Mouse (Mus musculus) gastrocnemius, adult 8-10 months (tissue): Measurements from ENCODE around the gene Rab21. TPM values are rescaled to one million over a fixed set of nuclear protein-coding genes. Genes with fewer than 3 reads are reported as not detected.
"Not testable (repeated sequence)": the region's sequence is repeated elsewhere in the genome, so short reads cannot be mapped to it uniquely, and the experiment has no call there.

ENCODE experiments used
- DNase-seq, 2 experiments: peaks; one replicate each; pipeline ENCODE4 v3.0.0; 2022; ENCODE audit warnings: low spot score in 2 of 2
- total RNA-seq, 4 experiments: library from RNA; stranded (reverse); gene quantifications; 2 replicates each; pipeline ENCODE4 v1.2.4; 2022

The Rab21 gene
- total RNA-seq, 4 experiments from 2014 or later = 51.9 to 61.4 (median 57.4) TPM

DNA sequence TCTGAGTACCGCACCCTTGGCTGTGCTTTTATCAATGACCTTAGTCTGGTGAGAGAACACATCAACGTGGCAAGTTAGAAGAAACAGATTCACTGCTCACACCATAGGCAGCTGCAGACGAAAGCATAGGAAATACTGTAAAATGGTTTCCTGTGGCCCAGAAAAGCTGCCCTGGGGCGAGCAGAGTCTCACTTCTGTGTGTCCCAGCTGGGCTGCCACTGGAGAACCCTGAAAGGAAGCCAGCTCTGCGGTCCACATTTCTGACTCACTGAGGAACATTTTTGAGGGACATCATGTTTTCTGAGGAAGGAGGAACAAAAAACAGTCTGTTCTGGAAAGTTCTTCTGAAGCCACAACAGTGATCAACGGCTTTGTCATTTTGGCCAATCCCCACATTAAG lies 13.1 kb upstream of the Rab21 start:
- DNase-seq = peak; percentile 40 to 47

DNA sequence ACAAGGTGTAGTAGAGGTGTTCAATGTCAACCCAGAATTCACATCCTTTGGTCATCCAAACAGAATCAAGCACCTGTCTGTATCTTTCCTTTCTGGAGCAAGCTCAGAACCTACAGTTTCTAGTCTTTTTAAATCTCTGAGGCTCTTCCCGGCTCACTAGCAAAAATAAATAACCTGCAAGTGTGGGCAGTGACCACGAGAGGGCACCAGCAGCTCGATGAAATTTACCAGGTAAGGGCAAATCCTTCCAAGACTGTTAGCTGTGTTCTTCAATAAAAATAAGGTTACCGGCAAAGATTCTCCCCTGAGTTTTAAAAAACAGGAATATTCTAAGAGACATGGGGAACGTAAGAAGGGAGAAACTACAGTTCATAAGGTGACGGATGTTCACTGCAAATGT lies 7.9 kb upstream of the Rab21 start:
- DNase-seq = peak in 1 of 2 experiments; percentile 46

DNA sequence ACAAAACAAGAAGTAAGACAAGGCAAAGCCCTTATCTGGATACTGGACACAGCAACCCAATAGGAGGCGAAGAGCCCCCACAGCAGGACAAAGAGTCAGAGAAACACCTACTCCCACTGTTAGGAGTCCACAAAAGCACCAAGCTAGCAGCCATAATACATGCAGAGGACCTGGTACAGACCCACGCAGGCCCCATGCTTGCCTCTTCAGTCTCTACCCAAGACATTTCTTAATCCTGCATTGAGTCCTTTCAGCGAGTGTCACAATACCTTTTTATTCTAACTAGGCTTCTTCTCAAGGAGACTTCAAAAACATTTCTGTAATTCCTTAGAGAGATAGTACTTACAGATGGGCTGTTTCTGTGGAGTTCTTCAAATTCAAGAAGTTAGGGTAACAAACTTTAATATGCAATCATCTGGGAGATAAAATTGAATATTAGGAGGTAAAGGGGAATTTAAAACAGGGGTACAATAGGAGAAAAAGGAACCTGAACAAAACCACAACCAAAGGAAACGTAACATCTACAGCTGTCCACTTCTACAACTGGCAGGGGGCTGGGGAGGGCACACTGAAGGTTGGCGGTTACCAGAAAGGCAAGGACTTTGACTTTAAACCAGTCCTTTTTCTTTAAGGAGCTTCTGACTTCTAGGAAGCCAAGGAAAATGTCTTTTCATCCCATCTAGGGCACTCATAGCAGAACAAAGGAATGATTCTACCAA lies 6.1 kb upstream of the Rab21 start:
- no peak for DNase-seq

DNA sequence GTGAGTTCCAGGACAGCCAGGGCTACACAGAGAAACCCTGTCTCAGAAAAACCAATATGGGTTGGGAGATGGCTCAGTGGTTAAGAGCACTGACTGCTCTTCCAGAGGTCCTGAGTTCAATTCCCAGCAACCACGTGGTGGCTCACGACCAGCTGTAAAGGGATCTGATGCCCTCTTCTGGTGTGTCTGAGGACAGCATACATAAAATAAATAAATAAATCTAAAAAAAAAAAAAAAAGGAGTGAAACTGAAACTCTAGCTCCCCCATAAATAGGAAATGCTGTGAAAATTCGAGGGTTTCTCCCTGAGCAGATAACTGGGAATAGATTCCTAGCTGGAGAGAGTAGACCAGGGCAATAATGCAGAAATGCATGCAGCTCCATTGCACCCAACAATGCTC lies 3.0 kb upstream of the Rab21 start:
- DNase-seq = not testable (repeated sequence)

DNA sequence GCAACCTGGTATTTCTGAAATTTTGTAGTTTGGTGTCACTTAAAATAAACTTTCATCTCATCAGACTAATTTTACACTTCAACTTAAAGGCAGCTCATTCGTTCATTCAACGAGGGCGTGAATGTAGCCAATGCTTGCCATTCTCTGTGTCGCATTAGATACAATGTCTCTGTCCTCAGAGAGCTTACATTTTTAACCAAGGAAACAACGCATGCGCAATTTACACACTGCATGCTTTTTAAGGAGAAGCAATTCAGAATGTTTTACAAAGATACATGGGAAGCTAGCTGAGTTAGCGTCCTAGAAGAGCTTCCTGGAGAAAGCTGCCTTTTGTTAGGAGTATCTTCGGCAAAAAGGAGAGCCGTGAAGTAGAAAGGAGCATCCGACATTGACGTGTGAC lies 919 bp upstream of the Rab21 start:
- no peak for DNase-seq

DNA sequence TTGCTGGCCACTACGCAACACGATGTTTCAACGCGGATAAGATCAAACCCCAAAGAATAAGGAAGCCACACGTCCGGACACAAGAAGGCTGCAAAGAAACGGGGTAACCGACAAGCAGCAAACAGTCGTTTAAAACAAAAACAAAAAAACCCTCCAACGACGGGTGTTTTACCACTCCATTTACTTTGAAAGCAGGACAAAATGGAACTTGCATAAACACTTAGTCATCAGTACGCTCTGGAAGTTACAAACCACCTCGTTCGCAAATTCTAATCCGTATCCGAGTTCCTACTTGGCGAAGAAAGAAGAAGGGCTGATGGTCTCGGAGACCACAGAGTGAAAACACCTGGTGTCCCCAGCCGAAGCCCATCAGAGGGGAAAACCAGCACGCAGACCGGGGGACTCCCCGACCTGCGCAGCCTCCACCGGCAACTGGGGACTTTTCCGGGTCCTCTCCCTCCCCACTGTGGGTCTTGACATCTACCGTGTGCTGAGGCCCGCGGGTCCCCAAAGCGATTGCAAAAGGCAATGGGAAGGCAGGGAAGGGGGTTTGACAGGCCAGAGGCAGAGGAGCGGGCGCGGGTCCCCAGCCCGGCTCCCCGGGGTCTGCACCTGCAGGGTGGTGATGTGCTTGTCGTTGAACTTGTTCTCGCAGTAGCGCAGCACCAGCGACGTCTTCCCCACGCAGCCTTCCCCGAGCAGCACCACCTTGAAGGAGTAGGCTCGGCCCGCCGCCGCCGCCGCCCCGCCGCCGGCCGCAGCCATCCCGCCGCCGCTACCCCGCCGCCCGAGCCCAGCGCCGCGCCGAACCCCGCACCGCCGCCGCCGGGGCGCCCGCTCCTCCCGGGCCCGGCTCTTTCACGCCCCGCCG lies 577 bp downstream of the Rab21 start:
- no peak for DNase-seq

DNA sequence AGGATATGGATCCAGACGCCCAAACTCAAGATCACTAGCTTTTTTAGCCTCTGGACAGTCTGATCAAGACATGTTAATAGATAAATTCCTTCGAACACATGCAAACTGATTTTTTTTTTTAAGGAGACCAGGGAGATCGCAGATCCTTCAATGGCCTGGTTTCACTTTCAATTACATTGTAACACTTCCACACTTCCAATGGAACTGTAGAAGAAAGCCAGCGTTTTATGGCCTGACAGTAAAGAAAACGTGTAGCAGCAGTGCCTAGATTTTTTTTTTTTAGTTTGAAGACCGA lies 1.2 kb downstream of the Rab21 start:
- no peak for DNase-seq

DNA sequence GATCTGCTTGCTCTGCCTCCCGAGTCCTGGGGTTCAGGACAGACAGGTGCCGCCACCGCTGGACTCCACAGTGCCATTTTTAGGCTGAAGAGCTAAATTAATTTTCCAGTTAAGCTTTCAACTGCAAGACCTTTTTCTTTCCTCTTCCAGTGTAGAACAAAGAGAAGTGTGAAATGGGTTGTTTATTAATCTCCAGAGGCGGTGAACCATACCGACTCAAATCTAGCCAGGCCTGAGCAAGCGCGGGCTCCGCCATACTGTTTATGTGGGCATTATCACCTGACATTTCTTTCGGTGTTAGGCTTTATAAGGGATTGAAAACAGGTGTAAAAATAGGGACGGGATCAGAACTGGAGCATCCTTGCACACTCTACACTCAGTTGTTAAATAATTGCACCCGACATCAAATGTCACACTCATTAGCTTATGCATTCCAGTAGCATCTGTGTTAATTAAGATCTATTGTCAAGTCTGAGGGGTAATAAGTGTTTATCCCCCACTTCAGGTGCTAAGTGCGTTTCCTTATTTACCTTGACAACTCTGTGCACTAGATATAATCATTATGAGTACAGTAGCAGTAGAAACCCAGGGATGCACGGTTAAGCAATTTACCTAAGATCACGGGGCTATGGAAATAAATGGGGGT lies 1.6 kb downstream of the Rab21 start:
- DNase-seq = no peak

DNA sequence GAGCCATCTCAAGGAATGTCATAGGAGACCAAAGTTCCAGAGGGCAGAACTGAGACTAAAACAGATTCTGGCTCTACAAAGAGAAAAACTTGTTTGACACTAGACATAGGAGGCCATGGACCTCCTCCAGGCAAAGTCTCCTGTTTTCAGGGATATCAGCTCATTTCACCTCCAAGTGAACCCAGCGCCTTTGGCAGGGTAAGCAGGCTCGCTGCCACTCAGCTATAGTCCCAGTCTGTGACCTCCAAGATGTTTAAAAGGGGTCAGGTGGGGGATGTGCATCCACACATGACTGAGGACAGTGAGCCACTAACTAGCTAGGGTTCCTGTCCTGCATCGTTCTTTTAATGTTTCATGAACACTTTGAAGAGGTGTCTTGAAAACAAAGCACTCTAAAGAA lies 2.7 kb downstream of the Rab21 start:
- no peak for DNase-seq

DNA sequence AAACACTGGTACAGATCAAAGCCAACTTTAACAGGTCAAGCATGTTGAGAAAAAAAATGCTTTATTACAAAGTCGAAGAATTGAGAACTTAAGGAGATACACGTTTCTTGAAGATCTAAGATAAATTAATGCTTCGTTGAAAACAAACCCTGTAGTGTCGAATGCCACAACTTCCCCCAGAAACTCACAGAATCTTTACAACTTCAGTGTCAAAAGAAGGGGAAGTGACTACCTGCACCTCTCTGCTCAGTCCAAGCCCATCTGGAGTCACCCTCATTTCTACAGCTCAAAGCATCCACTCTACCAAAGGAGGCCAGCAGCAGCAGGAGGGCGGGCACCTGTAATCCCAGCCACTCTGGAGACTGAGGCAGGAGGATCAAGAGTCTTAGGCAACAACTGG lies 3.2 kb downstream of the Rab21 start:
- DNase-seq = no peak

DNA sequence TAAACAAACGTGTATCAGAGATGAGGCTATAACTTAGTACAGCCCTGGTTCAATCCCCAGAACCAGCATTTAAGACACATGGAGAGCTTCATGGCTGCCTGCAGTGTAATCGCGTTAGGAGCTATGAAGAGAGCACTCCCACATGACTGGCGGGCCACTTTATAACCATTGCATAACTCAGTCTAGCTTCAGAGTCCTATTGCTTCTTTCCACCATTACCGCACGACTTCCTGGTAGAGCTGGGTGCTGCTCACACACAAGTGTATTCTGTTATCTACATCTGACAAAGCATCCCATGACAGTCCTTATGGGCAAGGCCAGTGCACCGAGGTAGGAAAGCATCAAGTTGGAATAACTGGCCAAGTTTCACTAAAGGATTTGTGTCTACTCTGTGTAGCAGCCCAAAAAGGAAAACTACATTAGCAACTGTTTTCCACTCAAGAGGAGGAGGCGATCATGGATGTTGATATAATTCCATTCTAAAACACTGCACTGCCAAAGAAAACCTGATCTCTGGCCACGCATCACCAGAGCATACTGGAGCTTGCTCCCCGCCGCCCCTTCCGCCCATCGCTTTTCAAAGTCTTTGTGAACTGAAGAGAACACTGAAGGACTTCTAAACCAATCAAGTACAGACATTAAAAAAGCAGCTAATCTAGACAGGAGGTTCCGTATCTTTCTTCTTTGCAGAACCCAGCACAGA lies 4.0 kb downstream of the Rab21 start:
- no peak for DNase-seq

DNA sequence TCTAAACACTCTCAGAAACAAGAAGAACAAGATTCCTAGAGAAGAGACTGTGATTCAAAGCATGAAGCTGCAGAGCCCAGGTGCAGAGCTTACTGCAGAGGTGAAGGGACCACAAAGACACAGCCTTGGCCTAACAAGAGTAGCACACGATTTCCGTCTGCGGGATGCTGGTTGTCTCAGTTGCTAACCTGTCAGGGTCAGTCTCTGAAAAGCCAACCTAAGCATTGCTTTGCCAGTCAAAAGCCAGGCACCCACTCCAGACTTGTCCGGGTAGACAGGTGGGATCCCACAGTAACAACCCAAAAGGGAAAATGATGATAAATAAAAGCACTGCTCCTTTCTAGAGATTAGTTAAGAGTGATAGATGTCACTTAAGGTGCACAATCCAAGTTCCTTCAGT lies 6.2 kb downstream of the Rab21 start:
- DNase-seq = no peak

DNA sequence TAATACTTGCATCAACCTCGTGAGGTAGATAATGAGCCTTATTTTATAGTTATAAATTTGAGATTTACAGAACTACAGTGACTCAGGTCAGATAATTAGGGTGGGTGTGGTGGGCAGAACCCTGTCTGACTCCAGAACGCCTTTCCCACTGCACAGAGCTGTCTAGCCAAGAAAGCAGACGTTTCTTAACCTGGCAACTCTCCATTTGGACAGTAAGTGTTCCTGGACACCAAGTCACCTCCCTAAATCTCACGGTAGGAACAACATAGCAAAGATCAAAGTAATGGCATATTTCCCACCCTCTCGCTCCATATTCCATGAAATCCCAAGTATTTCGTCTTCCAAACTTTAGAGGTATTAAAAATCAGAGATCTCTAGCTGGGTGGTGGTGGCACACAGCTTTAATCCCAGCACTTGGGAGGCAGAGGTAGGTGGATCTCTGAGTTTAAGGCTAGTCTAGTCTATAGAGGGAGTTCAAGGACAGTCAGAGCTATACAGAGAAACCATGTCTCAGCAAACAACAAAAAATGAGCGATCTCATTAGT lies 8.0 kb downstream of the Rab21 start:
- no peak for DNase-seq

DNA sequence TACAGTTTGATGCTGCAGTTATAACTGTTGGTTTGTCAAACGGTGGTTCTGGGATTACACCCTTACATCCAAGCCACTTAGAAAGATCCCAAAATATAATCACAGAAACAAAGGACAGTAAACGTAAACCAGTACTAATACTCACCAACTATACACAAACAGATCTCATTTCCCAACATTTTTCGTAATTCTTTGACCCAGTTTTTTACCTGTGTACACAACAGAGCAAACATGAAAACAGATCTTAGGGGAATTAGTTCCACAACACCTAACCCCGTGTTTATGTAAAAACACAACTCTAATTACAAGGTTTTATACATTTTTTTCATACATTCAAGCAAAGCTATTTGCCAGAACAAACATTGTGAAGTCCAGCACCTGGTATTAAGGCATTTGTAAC lies 16.7 kb downstream of the Rab21 start:
- DNase-seq = no peak

DNA sequence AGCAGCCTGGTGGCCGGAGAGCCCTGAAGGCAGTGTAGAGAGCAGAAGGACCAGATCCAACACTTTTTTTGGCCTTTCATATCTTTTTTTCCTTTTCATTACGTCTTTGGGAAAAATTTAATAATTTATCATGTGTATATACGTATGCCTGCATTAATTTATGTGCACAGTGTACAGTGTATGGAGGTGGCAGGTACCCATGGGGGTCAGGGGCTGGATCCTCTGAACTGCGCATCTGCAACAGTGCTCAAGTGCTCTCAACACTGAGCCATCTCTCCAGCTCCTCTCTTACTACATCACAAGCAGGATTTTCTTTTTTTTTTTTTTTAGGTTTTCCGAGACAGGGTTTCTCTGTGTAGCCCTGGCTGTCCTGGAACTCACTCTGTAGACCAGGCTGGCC lies 17.8 kb downstream of the Rab21 start:
- no peak for DNase-seq

DNA sequence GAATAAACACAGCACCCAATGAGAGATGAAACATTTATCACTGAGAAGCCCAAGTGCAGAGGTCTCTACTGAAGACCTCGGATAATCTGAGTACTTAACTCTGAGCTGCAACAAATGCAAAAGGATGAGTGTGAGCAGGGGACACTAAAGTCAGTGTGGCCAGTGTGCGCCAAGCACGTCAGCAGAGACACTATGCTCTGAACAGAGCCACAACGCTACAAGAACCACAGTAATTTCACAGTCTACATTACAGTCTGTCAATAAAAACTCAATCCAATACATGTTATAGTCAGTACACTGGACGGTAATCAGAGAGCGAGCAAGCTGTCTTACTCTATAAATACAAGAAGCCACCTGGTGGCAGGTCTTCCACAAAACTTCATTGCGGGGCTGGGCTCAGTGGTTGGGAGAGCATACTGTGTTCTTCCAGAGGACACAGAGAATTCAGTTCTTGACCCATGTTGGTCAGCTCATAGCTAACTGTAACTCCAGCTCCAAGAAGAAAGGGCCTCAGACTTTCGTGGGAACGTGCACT lies 18.9 kb downstream of the Rab21 start:
- DNase-seq = no peak

DNA sequence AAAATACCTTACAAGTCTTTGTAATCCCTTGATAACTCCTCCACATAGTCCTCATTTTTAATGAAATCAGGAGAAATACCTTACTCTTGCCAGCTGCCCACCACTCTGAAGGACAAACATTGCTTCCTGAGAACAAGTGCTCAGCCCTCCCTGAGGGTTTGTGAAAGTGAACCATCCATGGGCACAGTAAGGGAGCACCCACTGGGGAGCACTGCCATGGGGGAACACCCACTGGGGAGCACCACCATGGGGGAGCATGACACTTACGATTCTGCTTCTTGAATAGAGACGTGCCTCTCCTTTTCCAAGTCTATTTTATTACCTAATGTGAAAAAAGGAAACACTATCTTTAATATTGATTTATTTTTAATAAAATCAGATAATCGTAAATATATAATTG lies 20.2 kb downstream of the Rab21 start:
- DNase-seq = no peak

DNA sequence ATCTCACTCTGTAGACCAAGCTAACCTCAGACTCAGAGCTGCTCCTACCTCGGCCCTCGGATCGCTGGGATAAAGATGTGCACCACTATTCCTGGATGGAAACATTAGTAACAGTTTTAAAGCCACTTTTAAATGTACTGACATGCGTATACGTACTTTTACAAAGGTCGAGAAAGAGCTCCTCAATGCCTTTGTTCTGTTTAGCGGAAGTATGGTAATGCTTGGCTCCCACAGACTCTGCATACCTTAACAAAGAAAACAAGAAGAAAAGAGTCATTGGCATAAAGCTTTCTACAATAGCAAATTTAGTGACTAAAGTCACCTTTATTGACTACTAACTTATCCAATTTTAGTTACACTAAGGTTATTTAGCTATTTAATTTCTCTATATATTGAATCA lies 20.7 kb downstream of the Rab21 start:
- no peak for DNase-seq

DNA sequence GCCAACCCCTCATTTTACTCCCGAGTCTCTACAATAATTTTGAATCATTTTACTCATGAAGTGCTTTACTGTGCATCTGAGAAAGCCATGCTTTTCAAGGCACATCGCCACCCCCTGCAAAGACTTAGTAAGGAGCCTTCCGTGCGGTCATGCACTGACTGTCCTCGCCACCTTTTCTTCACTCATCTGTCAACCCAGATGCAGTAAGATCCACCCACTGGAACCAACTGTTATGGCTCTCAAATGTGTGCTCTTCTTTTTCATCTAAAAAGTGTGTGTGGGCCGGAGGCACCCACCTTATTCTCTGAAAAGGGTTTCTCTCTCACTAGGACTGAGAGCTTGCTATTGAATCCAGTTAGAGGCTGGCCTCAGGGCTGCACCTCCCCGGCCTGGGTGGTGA lies 21.4 kb downstream of the Rab21 start:
- no peak for DNase-seq

DNA sequence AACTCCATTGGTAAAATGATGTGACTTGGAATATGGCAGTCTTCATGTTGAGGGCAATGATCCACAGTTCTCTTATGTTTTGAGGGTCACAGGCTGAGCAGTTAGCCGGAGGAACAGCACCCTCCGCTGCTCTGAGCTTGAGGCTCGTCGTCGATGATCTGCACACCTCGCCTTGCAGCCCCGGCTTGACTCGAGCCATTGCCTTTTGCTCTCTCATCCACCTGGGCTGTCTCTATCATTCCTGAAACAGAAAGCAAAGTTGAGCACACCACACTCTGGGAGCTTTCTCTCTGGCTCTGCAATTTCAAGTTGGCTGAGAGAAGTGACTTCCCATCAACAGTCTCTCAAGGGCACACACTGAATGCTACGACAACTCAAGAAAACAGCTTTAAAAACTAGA lies 24.7 kb downstream of the Rab21 start:
- no peak for DNase-seq

DNA sequence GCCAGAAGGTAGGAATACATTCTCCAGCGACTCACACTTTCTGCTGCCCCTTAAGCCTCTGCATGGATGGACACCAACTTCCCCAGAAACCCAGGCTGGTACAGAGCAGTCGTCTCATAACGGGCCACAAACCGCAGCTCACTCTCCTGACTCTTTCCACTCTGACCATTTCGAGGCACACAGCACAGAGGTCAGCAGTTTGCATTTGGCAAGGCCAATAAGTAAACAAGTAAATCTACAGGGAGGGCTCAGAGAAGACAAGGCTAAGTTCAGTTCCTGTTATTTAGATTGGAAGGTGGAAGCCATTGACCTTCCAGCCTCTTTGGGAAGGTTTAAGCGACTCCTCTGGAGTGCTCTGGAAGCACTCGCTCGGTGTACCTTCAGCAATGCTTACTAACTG lies 26.5 kb downstream of the Rab21 start:
- no peak for DNase-seq

DNA sequence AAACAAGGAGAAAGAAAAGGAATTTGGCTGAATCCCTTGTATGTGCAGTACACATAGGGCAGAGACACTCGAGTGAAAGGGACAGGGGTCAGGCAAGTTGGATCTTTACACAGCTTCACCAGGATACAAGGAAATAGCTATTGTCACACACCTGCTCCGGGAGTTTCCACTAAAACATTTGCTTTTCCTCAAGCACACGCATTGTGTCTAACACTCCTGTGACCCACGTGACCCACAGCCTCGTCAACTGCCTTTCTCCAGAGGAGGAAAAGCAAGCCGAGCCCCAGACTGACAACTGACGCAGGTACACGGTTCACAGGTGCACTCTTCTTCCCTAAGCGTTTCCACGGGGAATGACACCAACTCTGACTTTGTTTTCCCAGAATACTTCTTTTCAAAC lies 31.2 kb downstream of the Rab21 start:
- no peak for DNase-seq
